Mouse (Mus musculus): ENCODE results near the gene Otud1.
A peak's percentile ranks its signal among the peaks of the same experiment; 100 is the strongest.

Gene Otud1

DNA sequence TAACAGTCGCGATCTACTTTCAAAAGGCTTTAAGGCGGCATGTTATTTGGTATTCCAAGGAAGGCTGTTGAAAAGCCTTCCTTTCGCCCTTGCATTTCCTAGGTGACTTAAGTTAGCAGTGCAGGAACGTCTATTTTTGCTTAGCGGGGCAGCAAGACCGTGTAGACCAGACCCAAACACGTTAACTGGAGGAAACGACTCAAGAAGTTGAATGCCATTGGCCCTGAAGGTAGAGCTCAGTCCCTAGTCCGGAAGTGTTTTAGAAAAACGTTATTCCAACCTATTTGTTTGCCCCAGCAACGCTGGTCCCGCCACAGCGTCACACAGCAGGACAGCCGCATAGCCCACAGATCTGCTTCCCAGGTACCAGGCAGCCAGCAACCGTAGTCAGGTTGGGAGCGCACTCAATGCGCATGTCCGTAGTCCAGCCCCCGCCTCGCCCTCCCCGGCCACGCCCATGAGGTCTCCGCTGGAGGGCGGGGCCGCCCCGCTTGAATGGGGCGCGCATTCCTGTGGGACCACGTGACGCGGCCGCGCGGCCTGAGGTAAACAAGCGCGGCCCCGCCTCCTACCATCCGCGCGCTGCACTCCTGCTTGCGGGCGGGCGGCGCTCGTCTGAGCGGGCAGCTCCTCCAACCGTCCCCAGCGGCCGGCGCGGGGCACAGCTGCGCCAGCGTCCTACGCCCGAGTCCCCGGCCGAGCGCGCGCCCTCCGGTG is at the start of gene Otud1:
Otud1 (plus strand) TSS at position 595 of the 717 bp plus-strand sequence.
- DNase-seq = peak; percentile 98

DNA sequence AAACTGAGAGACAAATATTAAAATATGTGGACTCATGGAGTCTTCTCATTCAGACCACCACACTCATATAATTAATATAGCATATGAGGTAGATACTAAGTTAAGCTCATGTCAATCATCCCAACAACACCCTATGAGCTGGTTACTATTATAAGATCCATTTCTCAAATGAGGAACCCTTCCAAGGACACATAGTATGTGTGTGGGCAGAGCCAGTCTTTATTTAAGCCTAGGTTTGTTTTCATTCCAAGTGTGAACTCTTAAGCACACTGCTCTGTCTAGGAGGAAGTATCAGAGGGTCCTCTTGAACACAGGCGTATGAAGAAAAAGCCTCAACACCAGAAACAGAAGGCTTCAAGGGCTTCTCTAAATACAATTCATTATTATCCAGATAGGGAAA is 49.7 kb upstream of the Otud1 start:
- no peak for DNase-seq

DNA sequence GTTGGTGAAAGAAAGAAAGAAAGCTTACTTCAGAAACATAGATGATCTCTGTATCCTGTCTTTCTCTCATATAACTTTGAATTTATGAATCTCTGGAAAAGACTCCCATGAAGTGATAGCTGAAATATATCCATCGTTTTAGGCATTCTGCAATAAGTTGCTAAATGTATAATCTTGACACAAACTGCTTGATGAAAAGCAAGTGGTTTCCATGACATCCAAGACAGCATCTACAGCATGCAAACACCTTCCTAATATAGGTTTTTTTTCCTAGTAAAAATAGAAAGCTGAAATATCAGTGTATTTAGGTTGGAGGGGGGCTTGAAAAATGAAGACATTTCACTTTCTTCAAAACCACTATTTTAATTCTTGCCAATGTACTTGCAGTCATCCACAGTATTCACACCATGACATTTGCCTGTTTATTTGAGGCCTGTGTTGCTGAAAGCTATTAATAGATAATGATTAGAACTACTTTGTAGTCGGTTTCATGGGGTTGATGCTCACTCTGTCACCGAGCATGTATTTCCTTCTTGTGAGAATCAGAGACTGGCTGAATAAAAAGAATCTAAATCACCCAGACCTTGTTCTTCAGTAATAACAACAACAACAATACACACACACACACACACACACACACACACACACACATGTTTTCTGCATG is 49.0 kb upstream of the Otud1 start:
- no peak for DNase-seq

DNA sequence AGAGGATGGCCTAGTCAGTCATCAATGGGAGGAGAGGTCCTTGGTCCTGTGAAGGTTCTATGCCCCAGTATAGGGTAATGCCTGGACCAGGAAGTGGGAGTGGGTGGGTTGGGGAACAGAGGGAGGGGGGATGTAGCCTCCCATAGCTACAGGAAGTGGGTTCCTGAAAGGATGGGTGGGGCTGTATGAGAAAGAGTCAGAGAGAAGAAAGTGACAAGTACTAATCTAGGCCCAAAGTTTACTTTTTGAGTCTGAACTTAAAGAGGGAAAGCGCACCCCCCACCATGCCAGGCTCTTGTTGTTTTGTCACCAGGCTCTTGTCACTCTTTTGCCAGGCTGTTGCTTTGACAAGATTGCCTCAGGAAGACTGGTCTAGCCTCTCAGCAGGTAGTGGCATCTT is 35.5 kb upstream of the Otud1 start:
- no peak for DNase-seq

DNA sequence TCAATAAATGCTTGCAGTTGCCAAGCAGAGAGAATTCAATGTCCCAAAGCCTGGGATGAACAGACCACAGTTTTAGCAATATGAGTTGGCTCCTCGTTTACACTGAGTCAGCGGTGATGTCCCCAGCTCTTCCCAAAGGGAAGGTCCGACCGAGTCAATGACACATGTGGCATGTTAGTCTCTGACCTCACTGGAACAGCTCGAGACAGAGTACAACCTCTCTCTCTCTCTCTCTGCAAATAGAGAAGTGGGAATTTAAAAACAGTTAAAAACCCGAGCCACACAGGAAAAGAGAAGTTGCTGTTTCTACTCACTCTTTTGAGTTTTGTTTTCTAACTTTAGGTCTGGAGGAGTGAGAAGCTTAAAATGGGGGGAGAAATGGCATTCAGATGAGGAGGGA is 30.5 kb upstream of the Otud1 start:
- peak; percentile 37 to 41 for DNase-seq

DNA sequence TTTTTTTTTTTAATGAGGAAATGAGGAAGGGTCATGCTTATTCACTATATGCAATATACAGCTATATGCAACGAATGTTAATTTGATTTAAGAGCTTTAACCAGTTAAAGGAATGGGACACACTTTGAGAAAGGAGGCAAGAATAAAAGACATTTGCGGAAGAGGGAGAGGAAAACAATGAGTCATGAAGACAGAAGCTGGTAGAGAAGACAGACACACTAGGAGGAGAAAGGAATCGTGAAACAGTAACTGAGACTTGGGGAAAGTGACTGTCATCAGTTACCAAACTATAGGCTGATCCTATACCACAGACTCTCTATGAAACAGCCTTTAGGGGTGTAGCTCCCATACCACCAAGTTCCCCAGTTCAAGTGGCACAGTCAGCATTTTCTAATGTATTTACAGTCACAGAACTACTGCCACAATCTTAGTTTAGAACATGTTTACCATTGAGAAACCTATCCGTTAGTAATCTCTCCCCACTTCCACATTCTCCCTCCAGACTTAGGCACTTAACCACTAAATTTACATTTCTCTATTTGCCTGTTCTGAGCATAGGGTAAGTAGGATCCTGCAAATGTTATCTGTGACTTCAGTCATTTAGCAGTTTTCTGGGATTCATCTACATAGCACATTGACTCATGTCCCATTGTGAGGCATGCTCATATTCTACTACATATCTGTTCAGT is 29.5 kb upstream of the Otud1 start:
- DNase-seq = peak in 1 of 2 experiments; percentile 16

DNA sequence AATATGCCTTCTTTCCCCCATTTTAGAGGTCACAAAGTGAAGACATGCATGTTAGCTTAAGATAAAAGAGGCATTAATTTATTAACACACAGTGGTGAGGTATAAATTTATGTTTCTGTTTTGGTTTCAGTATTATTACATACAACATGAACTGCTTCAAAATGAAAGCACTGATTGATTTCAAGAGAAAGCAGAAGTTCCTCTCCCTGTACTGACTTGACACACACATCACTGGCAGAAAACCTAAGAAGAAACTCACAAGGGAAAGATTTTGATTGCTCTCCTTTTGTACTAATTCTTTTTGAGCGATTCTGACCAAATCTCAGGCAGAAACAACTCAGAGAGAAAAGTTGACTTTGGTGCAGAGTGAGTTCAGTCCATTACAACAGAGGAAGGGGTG is 27.0 kb upstream of the Otud1 start:
- peak in 1 of 2 experiments; percentile 47 for DNase-seq

DNA sequence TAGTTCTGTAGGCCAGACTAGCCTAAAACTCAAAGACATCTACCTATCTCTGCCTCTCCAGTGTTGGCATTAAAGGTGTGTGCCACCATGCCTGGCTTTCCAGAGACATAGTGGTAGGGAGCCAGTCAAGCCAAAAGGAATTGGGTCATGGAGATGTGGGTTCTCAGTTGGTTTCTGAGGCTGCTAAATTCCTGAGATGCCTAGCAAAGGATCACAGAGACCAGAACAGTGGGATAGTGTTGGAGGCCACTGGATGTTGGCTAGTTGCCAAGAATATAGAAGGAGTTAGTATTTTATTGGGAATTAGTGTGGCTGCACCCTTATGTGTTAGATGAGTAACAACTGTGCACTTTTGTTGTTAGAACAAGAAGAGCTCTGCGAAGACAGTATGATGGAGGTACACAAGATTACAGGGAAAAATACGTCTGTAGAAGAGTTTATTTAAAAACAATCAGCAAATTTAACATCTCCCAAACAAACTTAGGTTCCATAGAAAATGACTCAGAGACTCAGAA is 24.1 kb upstream of the Otud1 start:
- DNase-seq = no peak

DNA sequence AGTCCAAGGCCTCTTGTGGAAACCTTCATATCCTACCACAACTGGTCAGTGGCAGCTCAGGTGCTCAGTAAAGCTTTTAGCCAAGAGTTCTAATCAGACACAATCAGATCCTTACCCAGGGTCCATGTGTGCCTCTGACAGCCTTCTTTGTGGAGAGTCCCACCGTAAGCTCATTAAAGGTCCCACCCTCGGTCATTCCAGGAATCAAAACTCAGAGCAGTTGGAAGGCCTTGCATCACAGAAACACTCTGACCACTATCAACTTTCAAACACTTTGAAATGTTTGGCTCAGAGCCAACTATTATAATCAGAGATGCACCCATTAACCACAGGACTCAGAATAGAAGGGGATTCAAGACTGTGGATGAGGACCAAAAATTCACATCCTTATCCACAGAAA is 12.4 kb upstream of the Otud1 start:
- no peak for DNase-seq

DNA sequence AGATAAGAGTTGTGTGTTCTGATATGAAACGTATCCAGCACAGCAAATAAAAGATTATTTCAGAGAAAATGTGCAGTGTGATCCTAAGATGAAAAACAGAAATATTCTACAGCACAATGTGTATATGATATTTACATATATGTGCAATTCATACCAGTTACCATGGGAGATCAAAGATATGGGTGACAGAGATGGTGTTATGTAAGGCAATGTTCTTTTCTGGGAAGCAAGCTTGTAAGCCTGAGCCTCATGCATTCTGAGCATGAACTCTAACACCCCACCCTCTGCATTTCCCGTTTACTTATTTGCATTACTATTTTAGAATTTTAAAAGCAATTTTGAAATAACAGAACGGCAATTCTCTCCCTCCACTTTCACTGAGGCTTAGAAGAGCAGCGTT is 11.4 kb upstream of the Otud1 start:
- DNase-seq = no peak

DNA sequence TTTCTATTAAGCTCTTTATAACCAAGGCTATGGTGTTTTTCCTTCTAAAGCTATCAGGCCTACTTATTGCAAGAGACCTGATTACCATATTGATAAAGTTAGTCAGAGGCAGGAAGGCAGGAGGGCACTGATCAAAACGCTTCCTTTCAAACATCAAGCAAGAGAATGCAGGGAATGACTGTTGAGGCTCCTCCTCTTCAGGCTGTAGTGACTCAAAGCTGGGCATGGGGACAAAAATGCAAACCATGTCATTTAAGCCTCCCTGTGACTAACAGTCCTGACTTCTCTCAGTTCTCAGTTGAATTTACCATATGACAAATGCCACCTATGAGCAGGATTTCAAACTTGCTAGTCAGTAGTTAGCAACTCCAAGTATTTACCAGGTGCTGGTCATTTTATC is 10.6 kb upstream of the Otud1 start:
- no peak for DNase-seq

DNA sequence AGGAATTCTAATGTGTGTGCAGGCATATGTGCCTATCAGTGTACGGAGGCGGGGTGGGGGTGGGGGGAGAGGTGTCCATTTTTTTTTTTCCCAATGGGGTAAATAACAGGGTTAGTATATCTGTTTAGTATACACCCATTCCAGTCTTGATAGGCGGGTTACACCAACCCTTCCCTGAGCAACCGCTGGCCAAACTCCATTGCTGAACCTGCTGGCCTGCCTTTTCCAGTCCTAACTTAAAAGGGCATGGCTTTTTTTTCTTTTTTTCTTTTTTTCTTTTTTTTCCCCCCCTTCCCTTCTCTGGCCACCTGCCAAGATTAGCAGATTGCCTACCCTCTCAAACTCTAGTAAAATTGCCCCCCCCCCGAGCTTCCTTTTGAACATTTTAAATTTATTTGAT is 1.1 kb upstream of the Otud1 start:
- DNase-seq = no peak

DNA sequence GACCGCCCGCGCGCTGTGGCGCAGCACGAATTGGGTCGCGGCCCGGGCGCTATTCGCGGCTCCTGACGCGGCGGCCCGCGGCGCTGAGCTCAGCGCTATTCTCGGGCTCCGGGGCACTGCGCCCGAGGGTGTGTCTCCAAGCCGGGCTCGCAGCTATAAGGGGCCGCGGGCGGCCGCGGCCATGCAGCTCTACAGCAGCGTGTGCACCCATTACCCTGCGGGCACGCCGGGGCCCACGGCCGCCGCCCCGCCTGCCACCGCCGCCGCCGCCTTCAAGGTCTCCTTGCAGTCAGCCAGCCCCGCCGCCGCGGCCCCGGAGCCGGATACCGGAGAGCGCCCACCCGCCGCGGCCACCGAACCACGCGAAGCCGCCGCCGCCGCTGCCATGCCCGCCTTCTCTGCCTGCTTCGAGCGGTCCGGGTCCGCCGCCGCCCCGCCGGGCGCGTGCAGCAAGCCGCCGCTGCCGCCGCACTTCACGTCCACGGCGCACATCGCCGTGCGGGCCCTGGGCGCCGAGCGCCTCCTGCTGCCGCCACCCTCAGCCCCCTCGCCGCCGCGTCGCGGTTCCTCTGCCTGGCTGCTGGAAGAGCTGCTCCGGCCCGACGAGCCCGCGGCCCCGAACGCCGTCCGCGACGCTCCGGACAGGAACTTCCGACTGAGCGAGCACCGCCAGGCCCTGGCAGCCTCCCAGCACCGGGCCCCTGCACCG is 483 bp downstream of the Otud1 start:
- peak; percentile 72 to 79 for DNase-seq

DNA sequence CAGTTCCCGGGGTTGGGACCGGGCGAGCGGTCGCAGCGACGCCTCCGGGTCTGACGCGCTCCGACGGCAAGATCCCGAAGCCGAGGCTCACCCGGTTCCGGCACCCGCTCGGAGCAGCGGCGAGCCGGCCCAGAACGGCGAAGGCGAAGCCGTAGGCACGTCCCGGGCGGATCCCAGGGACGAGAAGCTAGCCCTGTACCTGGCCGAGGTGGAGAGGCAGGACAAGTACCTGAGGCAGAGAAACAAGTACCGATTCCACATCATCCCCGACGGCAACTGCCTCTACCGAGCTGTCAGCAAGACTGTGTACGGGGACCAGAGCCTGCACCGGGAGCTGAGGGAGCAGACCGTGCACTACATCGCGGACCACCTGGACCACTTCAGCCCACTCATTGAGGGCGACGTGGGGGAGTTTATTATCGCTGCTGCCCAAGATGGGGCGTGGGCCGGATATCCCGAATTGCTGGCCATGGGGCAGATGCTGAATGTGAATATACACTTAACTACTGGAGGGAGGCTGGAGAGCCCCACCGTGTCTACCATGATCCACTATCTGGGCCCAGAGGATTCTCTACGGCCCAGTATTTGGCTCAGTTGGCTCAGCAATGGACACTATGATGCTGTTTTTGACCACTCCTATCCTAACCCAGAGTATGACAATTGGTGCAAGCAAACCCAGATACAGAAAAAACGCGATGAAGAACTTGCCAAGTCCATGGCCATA is 1.3 kb downstream of the Otud1 start:
- peak; percentile 61 to 66 for DNase-seq

DNA sequence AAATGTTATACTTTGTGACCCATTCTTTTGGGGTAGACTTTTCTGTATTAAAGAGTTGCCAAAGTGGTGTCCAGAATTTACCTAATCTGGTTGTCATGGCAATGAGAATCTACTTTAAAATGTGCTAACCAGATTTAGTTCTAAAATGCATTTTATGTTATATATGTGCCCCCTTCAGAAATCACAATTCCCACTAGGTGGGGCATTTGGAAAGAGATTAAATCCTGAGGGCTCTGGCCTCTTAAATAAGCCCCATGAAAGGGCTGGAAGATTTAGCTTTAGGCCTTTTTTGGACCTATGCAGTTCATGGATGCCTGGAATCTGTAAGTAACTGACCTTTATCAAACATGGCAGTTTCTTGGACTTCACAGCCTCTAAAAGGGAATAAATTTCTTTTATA is 3.3 kb downstream of the Otud1 start:
- DNase-seq = no peak

DNA sequence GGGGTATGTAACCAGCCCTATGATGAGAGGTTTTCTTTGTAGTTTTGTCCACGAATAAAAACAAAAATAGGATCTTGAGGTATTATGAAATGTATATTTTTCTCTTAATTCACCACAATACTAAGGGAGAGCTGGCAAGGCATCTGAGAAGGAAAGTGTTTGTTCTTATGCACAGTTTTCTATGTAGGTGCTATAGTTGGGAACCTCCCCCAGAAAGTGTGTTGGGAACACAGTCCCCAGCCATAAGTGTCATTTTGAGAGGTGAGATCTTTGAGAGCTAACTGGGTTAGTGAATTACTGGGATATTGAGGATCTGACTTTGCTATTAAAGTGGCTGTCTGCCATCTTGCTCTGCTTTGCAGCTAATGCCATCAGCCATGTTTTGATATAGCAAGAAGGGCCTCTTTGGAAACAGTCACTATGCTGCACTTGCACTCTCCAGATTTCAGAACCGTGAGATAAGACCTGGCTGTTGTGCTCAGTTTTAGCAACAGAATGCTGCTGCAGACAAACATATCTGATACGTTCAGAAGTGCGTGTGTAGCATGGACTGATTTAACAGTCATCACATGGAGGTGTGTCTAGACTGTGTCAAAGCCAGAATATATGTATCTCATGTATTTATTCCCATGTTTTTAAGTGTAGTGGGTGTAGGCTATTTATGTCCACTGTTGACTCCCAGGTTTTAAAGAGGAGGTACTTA is 5.7 kb downstream of the Otud1 start:
- no peak for DNase-seq

DNA sequence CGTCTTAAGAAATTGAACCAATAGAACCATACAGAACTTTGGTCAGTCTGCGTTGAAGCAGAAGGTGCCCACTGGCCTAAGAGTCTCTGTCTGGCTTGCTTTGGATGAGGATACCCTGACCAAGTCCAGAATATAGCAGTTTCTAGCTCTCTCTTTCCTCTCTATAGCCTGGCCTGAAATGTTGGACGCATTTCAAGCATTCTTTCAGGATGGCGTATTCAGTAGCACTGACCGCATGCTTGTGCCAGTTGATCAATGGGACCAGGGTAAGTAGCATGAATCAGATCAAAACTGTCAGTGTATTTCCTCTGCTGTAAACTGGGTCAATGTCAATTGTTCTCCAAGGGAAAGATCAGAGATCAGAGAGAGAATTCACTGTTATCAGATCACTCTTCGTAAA is 6.6 kb downstream of the Otud1 start:
- DNase-seq = no peak

DNA sequence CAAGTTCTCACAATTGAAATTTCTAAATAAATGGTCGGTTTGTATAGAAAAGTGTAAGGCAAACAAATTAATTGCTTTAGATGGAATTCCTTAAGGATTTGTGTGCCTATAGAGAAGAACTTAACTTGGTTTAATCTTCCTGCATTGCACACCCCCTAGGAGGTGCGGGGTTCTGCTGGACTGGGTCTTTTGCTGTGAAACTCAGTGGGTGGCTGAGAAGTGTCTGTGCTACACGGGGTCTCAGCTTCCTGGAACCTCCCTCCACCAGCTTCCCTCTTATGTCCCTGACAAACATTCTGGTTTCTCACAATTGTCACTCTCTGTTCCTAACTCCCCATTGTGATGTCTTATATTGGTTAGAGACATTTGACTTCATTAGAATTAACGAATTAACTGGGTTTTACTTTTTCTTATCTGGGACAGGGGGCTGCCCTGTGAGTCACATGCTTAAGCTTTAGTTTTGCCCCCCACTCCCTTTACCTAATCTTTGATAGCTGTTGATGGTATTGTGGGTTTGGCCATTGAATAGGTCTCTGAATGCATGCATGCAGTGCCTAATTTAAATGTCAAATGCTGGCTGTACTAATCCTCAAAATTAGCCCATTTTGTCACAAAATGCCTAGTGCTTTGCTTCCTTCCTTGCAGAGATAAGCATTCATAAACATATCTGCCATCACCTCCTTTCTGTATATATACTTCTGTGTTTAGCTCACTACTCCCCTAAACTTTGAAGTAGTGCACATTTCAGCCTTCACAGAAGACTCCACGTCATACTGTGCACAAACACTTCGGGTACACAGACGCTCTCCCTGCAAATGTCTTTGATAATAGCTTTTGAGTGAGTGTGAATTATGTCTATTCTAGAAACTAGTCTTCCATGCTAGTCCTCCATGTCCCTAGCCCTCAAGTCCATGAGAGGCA is 7.3 kb downstream of the Otud1 start:
- no peak for DNase-seq

DNA sequence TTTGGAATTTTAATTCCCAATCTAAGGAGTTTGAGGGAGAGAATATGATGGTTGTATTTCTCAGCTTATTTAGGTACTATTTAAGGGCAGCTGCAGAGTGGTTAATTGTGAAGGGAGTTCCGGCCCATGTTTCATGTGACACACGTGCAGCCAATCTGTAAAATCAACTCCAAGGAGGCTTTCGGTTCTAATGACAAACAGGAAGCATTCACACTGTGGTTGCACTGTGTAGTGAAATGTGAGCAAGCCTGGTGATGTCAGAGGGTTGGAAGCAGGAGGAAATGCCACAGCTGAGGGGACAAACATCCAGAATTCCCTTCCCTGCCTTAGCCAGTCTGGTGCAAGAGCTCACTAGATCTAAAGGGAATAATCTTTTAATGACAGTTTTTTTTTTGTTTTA is 8.3 kb downstream of the Otud1 start:
- peak; percentile 60 to 64 for DNase-seq

DNA sequence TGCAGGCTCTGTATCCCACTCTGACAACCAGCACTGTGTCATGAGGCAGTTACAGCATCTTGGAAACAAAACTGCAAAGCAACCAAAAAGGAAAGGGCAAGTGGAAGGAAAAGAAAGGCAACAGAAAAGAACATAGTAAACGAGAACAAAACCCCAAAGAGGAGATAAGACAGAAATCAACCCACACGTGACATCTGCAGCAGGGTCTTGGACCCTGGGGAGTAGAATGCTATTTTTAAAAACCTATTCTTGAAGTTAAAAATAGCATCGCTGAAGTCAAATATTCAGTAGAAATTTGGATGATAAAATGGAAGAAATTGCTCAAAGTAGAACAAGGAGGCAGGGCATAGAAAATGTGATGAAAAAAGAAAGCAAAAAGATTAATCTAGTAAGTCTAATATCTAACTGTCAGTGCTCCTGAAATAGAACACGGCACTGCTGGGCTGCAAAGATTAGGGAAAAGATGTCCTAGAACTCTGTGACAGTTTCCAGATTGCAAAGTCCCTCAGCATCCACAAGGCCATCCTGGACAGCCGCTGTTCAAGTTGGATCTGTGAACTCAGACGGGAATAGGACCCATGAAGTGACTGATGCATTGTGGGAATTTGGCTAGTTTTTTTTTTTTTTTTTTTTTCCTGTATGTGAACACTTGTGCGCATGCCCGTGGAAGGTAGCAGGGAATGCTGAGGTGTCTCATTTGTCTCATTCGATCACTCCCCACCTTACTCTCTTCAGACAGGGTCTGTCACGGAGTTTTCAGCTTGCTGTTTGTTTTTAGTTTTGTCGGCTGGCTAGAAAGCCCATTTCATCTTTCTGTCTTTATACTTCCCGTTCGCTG is 13.5 kb downstream of the Otud1 start:
- no peak for DNase-seq

Data from B cell, adult 2 months (primary cell).